Mouse (Mus musculus): Measurements from ENCODE around the gene Hpn. TPM values are rescaled to one million over a fixed set of nuclear protein-coding genes. Genes with fewer than 3 reads are reported as not detected.
A peak's percentile ranks its signal among the peaks of the same experiment; 100 is the strongest.

Gene Hpn
- total and polyA plus RNA-seq, 2 experiments from 2014 or later, result 0.48 to 0.61 TPM

DNA sequence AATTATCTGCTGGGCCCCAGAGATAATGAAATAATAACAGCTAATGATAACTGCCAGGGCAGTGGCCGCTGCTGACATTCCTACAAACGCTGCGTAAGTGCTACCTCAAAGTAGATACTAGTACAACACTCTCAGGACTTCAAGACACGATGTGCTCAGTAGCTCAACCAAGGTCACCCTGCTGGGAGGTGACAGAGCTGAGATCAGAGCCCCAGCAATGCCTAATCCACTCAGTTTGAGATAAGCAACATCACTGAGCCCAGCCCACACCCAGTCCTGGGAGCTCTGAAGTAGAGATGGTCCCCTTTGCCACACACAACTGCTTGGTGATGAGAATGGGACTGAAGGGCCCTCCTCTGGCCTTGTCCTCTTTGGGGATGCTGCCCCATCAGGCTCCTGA is 25.2 kb upstream of the Hpn start:
- Histone ChIP-seq H3K9me3 (ENCODE audit: low read length) (no peaks in the 10 kb centered on the region), H3K27me3 (ENCODE audit: insufficient read depth, low read length) (no peaks in the 10 kb centered on the region), H3K4me3 (ENCODE audit: low read depth, low read length) (no peak overlapping the region), H3K36me3 (ENCODE audit: insufficient read depth) (peaks cover 89% of the 10 kb centered on the region), H3K27ac (ENCODE audit: low read depth, low read length) (no peak overlapping the region), H3K4me2 (ENCODE audit: low read depth) (no peak overlapping the region), H3K4me1 (ENCODE audit: insufficient read depth) (no peaks in the 10 kb centered on the region), H3K9ac (no peak overlapping the region)
- no peak for TF ChIP-seq CTCF (IDR thresholded peaks at IDR 0.05; ENCODE audit: low read depth)
- WGBS, result 96% methylated on average over 4 of the region's 4 CpGs
- no peak for DNase-seq
- ATAC-seq, result no peak

- Histone ChIP-seq H3K27ac (ENCODE audit: low read depth, low read length) (no peak overlapping the region), H3K9ac (no peak overlapping the region), H3K9me3 (ENCODE audit: low read length) (no peaks in the 10 kb centered on the region), H3K4me2 (ENCODE audit: low read depth) (no peak overlapping the region), H3K27me3 (ENCODE audit: insufficient read depth, low read length) (no peaks in the 10 kb centered on the region), H3K36me3 (ENCODE audit: insufficient read depth) (peaks cover 94% of the 10 kb centered on the region), H3K4me1 (ENCODE audit: insufficient read depth) (no peaks in the 10 kb centered on the region), H3K4me3 (ENCODE audit: low read depth, low read length) (no peak overlapping the region)
- DNase-seq, result peak; percentile 56
- WGBS, result 65% methylated on average over 5 of the region's 5 CpGs
- TF ChIP-seq CTCF (IDR thresholded peaks at IDR 0.05; ENCODE audit: low read depth), result peak; percentile 82
- peak; percentile 60 for ATAC-seq
Measured at GRCm38 (mm10) chr7:31139765-31140164, 24.7 kb upstream of the Hpn start.

DNA sequence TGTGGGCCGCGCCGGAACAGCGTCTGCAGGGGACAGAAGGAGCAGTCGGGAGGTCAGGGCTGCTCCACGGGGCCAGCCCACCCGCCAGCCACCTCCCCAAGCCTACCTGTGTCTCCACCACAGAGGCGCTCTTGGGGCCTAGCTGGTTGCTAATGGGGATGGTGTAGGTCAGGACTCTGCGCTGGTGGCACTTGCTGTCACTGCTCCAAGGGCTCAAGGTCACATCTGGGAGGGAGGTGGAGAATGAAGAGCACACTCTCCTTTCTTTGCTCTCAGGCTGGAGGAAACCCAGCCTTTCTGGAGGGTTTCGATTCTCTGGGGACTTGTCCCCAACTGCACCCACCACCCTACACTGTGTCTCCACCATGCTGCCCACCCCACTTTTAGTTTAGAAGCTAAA is 20.6 kb upstream of the Hpn start:
- WGBS, result 97% methylated on average over 10 of the region's 10 CpGs
- ATAC-seq, result no peak
- H3K36me3 ChIP-seq (ENCODE audit: insufficient read depth), result peaks cover 99% of the 10 kb centered on the region
- no peaks in the 10 kb centered on the region for H3K9me3 ChIP-seq (ENCODE audit: low read length)
- H3K4me1 ChIP-seq (ENCODE audit: insufficient read depth), result no peaks in the 10 kb centered on the region
- no peak overlapping the region for H3K4me2 ChIP-seq (ENCODE audit: low read depth)
- H3K27ac ChIP-seq (ENCODE audit: low read depth, low read length), result no peak overlapping the region
- H3K27me3 ChIP-seq (ENCODE audit: insufficient read depth, low read length), result no peaks in the 10 kb centered on the region
- no peak for TF ChIP-seq CTCF (IDR thresholded peaks at IDR 0.05; ENCODE audit: low read depth)
- H3K9ac ChIP-seq, result no peak overlapping the region
- DNase-seq, result no peak
- H3K4me3 ChIP-seq (ENCODE audit: low read depth, low read length), result no peak overlapping the region

DNA sequence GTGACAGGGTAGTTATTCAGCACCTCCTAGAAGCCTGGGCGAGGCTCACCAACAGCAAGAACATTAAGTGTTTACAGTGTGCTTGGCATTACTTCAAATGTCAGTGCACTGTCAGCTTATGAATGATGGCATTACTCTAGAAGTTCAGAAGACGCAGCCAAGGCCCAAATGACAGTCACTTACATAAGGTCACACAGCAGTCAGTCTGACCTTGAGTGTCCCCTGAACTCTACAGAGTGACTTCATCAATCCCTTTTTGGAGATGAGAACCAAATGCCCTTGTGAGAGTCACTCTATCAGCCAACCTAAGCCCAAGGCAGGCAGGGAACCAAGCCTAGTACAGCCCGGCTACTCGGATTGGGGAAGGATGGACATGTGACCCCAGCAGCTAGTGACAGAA is 16.8 kb upstream of the Hpn start:
- WGBS, result 93% methylated on average over 4 of the region's 4 CpGs
- no peaks in the 10 kb centered on the region for H3K9me3 ChIP-seq (ENCODE audit: low read length)
- H3K9ac ChIP-seq, result no peak overlapping the region
- no peak overlapping the region for H3K4me3 ChIP-seq (ENCODE audit: low read depth, low read length)
- no peaks in the 10 kb centered on the region for H3K27me3 ChIP-seq (ENCODE audit: insufficient read depth, low read length)
- no peak for TF ChIP-seq CTCF (IDR thresholded peaks at IDR 0.05; ENCODE audit: low read depth)
- no peak overlapping the region for H3K27ac ChIP-seq (ENCODE audit: low read depth, low read length)
- no peaks in the 10 kb centered on the region for H3K4me1 ChIP-seq (ENCODE audit: insufficient read depth)
- H3K36me3 ChIP-seq (ENCODE audit: insufficient read depth), result peaks cover 84% of the 10 kb centered on the region
- DNase-seq (no peak), ATAC-seq (no peak)
- no peak overlapping the region for H3K4me2 ChIP-seq (ENCODE audit: low read depth)

GRCm38 (mm10) chr7:31130841-31131240 is 15.8 kb upstream of the Hpn start:
- DNase-seq (peak; percentile 76), ATAC-seq (peak; percentile 47)
- no peaks in the 10 kb centered on the region for H3K9me3 ChIP-seq (ENCODE audit: low read length)
- H3K27me3 ChIP-seq (ENCODE audit: insufficient read depth, low read length), result no peaks in the 10 kb centered on the region
- no peak overlapping the region for H3K4me3 ChIP-seq (ENCODE audit: low read depth, low read length)
- WGBS, result 42% methylated on average over 4 of the region's 4 CpGs
- H3K4me2 ChIP-seq (ENCODE audit: low read depth), result no peak overlapping the region
- TF ChIP-seq CTCF (IDR thresholded peaks at IDR 0.05; ENCODE audit: low read depth), result peak; percentile 89
- no peak overlapping the region for H3K9ac ChIP-seq
- peaks cover 73% of the 10 kb centered on the region for H3K36me3 ChIP-seq (ENCODE audit: insufficient read depth)
- H3K4me1 ChIP-seq (ENCODE audit: insufficient read depth), result no peaks in the 10 kb centered on the region
- no peak overlapping the region for H3K27ac ChIP-seq (ENCODE audit: low read depth, low read length)

DNA sequence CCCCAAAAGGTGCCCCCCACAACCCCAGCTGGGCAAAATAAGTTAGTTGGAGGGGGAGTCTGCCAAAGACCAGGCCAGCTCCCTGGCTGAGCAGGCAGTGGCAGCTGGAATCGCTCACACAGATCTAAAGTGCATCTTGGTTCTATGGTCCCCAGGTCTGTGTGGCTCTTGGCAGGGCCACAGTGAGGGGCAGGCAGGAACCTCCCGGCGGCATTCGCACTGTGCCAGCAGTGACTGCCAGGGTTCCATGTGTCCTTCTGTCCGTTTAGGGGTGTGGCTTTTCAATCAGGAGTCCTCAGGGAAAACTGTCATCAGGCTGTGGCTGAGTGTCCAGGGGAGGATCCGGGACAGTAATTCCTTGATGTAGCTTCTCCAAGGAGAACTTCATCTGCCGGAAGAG is 15.1 kb upstream of the Hpn start:
- Histone ChIP-seq H3K9me3 (ENCODE audit: low read length) (no peaks in the 10 kb centered on the region), H3K36me3 (ENCODE audit: insufficient read depth) (peaks cover 67% of the 10 kb centered on the region), H3K4me3 (ENCODE audit: low read depth, low read length) (no peak overlapping the region), H3K9ac (no peak overlapping the region), H3K4me1 (ENCODE audit: insufficient read depth) (no peaks in the 10 kb centered on the region), H3K27me3 (ENCODE audit: insufficient read depth, low read length) (no peaks in the 10 kb centered on the region; the same call in 1 of the 2 replicates), H3K27ac (ENCODE audit: low read depth, low read length) (no peak overlapping the region), H3K4me2 (ENCODE audit: low read depth) (no peak overlapping the region)
- ATAC-seq (no peak), DNase-seq (no peak)
- 93% methylated on average over 7 of the region's 7 CpGs for WGBS
- no peak for TF ChIP-seq CTCF (IDR thresholded peaks at IDR 0.05; ENCODE audit: low read depth)

GRCm38 (mm10) chr7:31128157-31128705 is 13.1 kb upstream of the Hpn start:
- 71% methylated on average over 9 of the region's 9 CpGs for WGBS
- ATAC-seq, result no peak
- H3K4me3 ChIP-seq (ENCODE audit: low read depth, low read length), result no peak overlapping the region
- no peak overlapping the region for H3K27ac ChIP-seq (ENCODE audit: low read depth, low read length)
- peaks cover 47% of the 10 kb centered on the region for H3K36me3 ChIP-seq (ENCODE audit: insufficient read depth)
- DNase-seq, result no peak
- H3K4me2 ChIP-seq (ENCODE audit: low read depth), result no peak overlapping the region
- H3K27me3 ChIP-seq (ENCODE audit: insufficient read depth, low read length), result no peaks in the 10 kb centered on the region; the same call in 1 of the 2 replicates
- H3K9ac ChIP-seq, result no peak overlapping the region
- no peaks in the 10 kb centered on the region for H3K4me1 ChIP-seq (ENCODE audit: insufficient read depth)
- no peak for TF ChIP-seq CTCF (IDR thresholded peaks at IDR 0.05; ENCODE audit: low read depth)
- H3K9me3 ChIP-seq (ENCODE audit: low read length), result no peaks in the 10 kb centered on the region
